Mouse (Mus musculus) limb, embryonic 10.5 days (tissue): ENCODE data around the gene Pih1d1. TPM values are rescaled to one million over a fixed set of nuclear protein-coding genes. Genes with fewer than 3 reads are reported as not detected.
"Not testable (repeated sequence)": the region's sequence is repeated elsewhere in the genome, so short reads cannot be mapped to it uniquely, and the experiment has no call there.

Source experiments
- DNase-seq: peaks from one replicate; pipeline ENCODE4 v3.0.0-alpha.2; 2017; ENCODE audit warnings: low spot score
- H3K27ac ChIP-seq: fragments of 300-500 bp; sonication (generic); 2 replicates; pipeline ENCODE4 v1.5.1; 2016; ENCODE audit warnings: mild to moderate bottlenecking
- H3K27me3 ChIP-seq: fragments of 300-500 bp; sonication (generic); 2 replicates; pipeline ENCODE4 v1.6.1; 2016; ENCODE audit warnings: low read depth, mild to moderate bottlenecking; ENCODE audit not compliant: poor library complexity, severe bottlenecking
- H3K36me3 ChIP-seq: fragments of 300-500 bp; sonication (generic); 2 replicates; pipeline ENCODE4 v1.6.1; 2016; ENCODE audit warnings: mild to moderate bottlenecking, moderate library complexity
- H3K4me1 ChIP-seq: fragments of 300-500 bp; sonication (generic); 2 replicates; pipeline ENCODE4 v1.6.1; 2016
- H3K4me3 ChIP-seq: fragments of 300-500 bp; sonication (generic); 2 replicates; pipeline ENCODE4 v1.5.1; 2016; ENCODE audit warnings: mild to moderate bottlenecking, moderate library complexity
- H3K9me3 ChIP-seq: fragments of 300-500 bp; sonication (generic); replicated peaks from 2 replicates; pipeline ENCODE4 v1.6.1; 2016; ENCODE audit warnings: mild to moderate bottlenecking
- WGBS: fragments of 180-500 bp; shearing (Covaris S2); methylation state at CpG from one replicate; pipeline ENCODE4 v1.1.7; 2016; 5-methylcytosine and 5-hydroxymethylcytosine counted together
- polyA plus RNA-seq: library from polyadenylated mRNA; unstranded; fragments of >200 nt; fragmentation: Nextera tagmentation; extraction: Ambion mirVana; gene quantifications from 2 replicates; pipeline ENCODE4 v1.2.1, GENCODE M21; 2016

The Pih1d1 gene
- polyA plus RNA-seq = 105 and 109 TPM in 2 replicates

DNA sequence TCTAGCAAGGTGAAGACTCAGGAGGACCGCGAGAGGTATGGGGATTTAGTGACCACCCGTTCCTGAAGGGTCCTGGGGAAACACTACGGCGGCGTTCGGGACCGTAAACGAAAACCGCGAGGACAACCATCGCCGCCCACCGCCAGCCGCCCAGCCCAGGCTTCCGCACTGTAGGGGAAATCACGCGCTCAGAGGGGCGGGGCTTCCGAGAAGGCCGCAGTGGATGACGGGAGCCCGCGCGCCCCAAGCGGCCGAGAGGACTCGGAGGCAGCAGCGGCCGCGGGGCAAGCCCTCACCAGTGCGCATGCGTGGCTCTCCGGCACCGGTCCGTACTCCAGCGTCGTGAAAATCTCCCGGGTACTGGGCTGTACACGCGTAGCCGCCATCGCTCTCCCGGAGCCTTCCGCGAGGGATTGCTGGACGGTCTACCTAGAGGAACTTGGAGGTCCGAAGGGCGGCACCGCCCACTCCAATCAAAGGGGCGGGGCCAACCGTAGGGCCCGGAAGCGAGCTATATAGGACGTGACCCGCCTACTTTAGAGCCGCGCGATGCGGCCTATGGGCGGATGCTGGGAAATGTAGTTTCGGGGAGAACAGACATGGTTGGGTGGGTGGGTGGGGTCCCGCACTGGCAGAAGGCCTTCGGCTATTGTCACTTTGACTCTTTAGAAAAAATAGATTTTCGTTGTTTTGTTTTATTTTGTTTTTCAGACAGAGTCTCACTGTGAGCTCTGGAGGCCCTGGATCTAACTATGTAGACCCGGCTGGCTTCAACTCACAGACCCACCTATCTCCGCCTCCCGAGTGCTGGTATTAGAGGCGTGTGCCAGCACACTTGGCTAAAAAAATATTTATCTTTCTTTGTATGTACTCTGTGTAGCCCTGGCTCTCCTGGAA lies at the start of gene Pih1d1, which contains the start of gene Aldh16a1:
Gene Pih1d1 (plus strand): TSS at position 208 of the 897 bp plus-strand sequence.
Gene Aldh16a1 (minus strand): TSS at position 489 of the 897 bp plus-strand sequence.
- no peaks in the 10 kb centered on the region for H3K27me3 ChIP-seq
- H3K4me1 ChIP-seq = peaks cover 46% of the 10 kb centered on the region
- WGBS = 5% methylated on average over 69 of the region's 69 CpGs
- H3K4me3 ChIP-seq = peak within 1 kb of the TSS; percentile 78
- DNase-seq = peak; percentile 98
- H3K36me3 ChIP-seq = peaks cover 28% of the 10 kb centered on the region
- H3K27ac ChIP-seq = peak within 1 kb of the TSS; percentile 98
- no peaks in the 10 kb centered on the region for H3K9me3 ChIP-seq

DNA sequence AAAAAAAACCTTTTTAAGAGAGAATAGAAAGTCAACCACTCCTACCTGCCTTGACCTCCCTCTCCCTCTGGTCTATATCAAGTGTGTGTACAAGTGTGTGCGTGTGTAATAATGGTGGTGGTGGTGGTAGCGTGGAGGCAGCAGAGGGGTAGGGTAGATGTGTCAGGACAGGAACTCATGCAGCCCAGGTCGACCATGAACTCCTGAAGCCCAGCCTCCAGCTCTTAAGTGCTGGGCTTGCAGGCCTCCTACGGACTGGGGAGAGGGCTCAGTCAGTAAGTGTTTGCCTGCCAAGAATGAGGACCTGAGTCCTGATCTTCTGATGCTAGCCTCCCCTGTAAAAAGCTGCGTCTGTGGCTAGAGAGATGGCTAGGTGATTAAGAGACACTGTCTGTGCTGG lies 49.2 kb upstream of the Pih1d1 start:
- Histone ChIP-seq H3K36me3 (no peaks in the 10 kb centered on the region), H3K4me1 (peaks cover 29% of the 10 kb centered on the region), H3K9me3 (no peaks in the 10 kb centered on the region), H3K4me3 (no peak overlapping the region), H3K27ac (peak overlapping the region; percentile 30; the same call in 1 of the 2 replicates), H3K27me3 (no peaks in the 10 kb centered on the region)
- DNase-seq = no peak
- 83% methylated on average over 5 of the region's 5 CpGs for WGBS

DNA sequence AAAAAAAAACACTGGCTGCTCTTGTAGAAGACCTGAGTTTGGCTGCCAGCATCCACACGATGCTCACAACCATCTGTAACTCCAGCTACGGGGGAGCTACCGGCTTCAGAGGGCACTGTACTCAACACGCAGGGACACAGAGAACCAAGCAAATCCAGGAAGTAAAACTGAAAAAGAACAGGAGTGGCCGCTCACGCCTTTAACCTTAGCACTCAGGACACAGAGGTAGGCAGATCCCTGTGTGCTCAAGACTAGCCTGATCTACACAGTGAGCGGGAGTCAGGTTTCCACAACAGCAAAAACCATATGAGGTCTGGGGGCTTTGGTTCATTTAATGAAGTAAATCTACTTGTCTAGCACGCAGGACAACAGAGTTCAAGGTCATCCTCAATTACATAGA lies 48.6 kb upstream of the Pih1d1 start:
- no peaks in the 10 kb centered on the region for H3K36me3 ChIP-seq
- H3K27me3 ChIP-seq = no peaks in the 10 kb centered on the region
- 81% methylated on average over 8 of the region's 8 CpGs for WGBS
- H3K4me1 ChIP-seq = peaks cover 29% of the 10 kb centered on the region
- no peak for DNase-seq
- H3K4me3 ChIP-seq = no peak overlapping the region
- H3K27ac ChIP-seq = peak overlapping the region; percentile 30; the same call in 1 of the 2 replicates
- no peaks in the 10 kb centered on the region for H3K9me3 ChIP-seq

DNA sequence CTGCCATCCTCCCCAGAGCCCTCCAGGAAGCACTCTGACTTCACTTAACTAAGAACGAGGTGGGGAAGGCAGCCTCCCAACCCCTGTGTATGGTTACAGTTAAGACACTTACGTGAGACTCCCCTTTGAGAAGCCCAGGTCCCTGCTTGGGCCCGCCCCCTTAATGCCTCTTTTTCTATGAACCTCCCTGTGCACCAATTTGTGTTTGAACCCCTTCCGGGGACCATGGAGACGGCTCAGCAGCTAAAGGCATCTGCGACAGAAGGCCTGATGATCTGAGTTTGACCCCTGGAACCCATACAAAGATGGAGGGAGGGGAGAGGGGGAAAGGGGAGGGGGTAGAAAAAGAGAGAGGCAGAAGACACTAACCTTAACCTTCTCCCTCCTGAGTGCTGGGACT lies 47.7 kb upstream of the Pih1d1 start:
- H3K36me3 ChIP-seq = no peaks in the 10 kb centered on the region
- peak overlapping the region; percentile 65; the same call in 1 of the 2 replicates for H3K27ac ChIP-seq
- no peaks in the 10 kb centered on the region for H3K9me3 ChIP-seq
- 50% methylated on average over 6 of the region's 6 CpGs for whole genome bisulfite sequencing
- no peak for DNase-seq
- H3K4me3 ChIP-seq = no peak overlapping the region
- peaks cover 29% of the 10 kb centered on the region for H3K4me1 ChIP-seq
- H3K27me3 ChIP-seq = no peaks in the 10 kb centered on the region

DNA sequence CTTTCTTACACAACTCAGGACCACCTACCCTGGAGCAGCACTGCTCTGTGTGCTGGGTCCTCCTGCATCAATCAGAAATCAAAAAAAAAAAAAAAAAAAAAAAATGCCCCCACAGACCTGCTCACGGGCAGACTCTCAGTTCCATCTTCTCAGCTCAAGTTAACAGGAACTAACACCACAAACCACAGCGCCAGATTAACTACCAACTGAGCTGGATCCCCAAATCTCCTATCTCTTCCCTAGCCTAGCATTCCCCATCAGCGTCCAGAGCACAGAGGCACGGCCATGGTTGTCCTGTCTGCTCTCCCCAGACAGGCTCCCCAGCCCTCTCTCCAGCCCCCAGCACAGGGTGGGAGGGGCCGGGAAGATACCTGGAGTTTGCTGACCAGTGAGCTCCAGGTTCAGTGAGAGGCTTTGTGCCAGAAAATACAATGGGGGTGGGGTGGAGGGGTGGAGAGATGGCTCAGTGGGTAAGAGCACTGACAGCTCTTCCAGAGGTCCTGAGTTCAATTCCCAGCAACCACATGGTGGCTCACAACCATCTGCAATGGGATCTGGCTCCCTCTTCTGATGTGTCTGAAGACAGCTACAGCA lies 47.0 kb upstream of the Pih1d1 start:
- DNase-seq = no peak
- peaks cover 29% of the 10 kb centered on the region for H3K4me1 ChIP-seq
- no peaks in the 10 kb centered on the region for H3K27me3 ChIP-seq
- H3K36me3 ChIP-seq = no peaks in the 10 kb centered on the region
- peak overlapping the region; percentile 65; the same call in 1 of the 2 replicates for H3K27ac ChIP-seq
- H3K9me3 ChIP-seq = no peaks in the 10 kb centered on the region
- H3K4me3 ChIP-seq = no peak overlapping the region
- WGBS = 61% methylated on average over 5 of the region's 5 CpGs

DNA sequence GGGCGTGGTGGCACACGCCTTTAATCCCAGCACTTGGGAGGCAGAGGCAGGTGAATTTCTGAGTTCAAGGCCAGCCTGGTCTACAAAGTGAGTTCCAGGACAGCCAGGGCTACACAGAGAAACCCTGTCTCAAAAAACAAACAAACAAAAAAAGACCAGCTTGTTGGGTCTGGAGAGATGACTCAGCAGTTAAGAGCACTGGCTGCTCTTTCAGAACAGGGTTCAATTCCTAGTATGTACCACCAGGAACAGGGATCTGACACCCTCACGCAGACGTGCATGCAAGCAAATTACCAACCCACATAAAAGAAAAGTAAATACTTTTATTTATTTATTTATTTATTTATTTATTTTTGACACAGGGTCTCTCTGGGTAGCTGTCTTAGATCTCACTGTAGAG lies 44.0 kb upstream of the Pih1d1 start:
- not testable (repeated sequence) for H3K9me3 ChIP-seq

DNA sequence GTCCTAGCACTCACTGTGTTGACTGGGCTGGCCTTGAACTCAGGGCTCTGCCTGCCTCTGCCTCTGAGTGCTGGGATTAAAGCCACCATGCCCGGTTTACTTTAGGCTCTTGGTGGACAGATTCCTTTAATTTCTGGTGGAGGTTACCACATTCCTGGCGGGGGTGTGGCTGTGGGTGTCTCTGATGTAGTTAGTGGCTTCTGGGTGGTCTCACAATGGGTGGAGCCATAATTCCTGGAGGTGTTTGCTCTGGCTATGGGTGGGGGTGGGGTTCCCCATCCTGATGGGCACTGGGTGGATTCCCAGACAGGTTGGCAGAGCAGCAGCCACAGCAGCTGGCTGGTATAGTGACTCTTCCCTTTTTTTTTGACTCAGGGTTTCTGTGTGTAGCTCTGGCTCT lies 42.2 kb upstream of the Pih1d1 start:
- Histone ChIP-seq H3K9me3 (no peaks in the 10 kb centered on the region), H3K27ac (no peak overlapping the region), H3K36me3 (no peaks in the 10 kb centered on the region), H3K4me1 (peaks cover 4% of the 10 kb centered on the region; the same call in 1 of the 2 replicates), H3K27me3 (no peaks in the 10 kb centered on the region), H3K4me3 (no peak overlapping the region)
- no peak for DNase-seq
- 60% methylated on average over 2 of the region's 2 CpGs for WGBS

More for the DNA sequence above, 44.0 kb upstream of the Pih1d1 start:
- not testable (repeated sequence) for H3K27me3 ChIP-seq, DNase-seq, H3K27ac ChIP-seq, H3K36me3 ChIP-seq, H3K4me3 ChIP-seq
- peaks cover 16% of the 10 kb centered on the region for H3K4me1 ChIP-seq
- 93% methylated on average over 4 of the region's 4 CpGs for WGBS

DNA sequence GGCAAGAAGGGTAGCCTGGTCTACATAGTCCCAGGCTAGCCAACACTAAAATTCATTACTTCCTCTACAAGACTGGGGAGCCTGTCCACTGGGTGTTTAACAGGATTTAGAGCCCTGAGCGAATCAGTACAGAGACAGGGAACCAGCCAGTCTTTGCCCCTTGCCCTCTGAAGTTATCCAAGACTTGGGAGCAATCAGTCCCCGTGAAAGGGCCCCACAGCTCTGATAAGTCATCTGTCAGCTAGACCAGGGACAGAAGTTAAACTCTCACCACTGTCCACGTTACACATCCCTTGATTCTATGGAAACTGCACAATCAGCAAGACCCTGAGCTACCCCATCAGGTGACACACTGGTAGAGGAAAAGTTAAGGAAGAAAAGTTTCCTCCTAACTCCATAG lies 41.6 kb upstream of the Pih1d1 start:
- Histone ChIP-seq H3K4me3 (no peak overlapping the region), H3K4me1 (peaks cover 4% of the 10 kb centered on the region; the same call in 1 of the 2 replicates), H3K9me3 (no peaks in the 10 kb centered on the region), H3K36me3 (peaks cover under 1% of the 10 kb centered on the region), H3K27ac (no peak overlapping the region), H3K27me3 (no peaks in the 10 kb centered on the region)
- no peak for DNase-seq
- WGBS = 59% methylated on average over 3 of the region's 3 CpGs

DNA sequence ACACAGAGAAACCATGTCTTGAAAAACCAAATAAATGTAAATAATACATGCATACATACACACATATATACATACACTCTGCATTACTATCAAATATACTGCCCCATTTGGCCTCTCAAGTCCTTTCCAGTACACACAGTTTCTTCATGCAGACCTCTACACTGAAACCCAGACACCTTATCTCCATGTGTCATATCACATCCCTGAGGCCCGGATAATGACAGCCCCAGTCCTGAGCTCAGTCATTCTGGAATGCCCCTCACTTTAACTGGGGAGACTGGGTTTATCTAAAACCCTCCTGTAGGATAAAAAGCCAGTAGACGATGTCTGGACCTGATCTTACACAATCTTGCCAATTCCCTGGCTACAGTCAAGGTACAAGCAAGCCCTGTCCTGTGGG lies 40.6 kb upstream of the Pih1d1 start:
- no peak overlapping the region for H3K27ac ChIP-seq
- H3K4me1 ChIP-seq = peaks cover 4% of the 10 kb centered on the region; the same call in 1 of the 2 replicates
- peaks cover 10% of the 10 kb centered on the region for H3K36me3 ChIP-seq
- H3K27me3 ChIP-seq = no peaks in the 10 kb centered on the region
- WGBS = 87% methylated on average over 2 of the region's 2 CpGs
- DNase-seq = no peak
- H3K9me3 ChIP-seq = no peaks in the 10 kb centered on the region
- no peak overlapping the region for H3K4me3 ChIP-seq

DNA sequence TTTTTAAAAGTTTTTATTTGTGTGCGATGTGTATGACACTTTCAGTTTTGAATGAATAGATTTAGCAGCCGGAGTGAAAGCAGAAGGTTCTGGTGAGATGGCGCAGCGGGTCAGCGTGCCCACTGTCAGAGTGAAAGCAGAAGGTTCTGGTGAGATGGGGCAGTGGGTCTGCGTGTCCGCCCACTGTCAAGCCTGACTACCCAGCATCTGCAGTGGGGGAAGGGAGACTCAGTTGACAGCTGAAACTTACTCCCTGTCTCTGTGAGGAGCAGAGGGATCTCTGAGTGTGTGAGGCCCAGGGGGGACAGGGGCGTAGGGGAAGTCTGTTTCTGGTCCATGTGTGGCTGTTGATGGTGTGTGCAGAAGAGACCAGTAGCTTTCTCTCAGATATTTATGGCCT lies 36.5 kb upstream of the Pih1d1 start:
- H3K27me3 ChIP-seq = no peaks in the 10 kb centered on the region
- H3K27ac ChIP-seq = no peak overlapping the region
- peaks cover 51% of the 10 kb centered on the region for H3K36me3 ChIP-seq
- WGBS = 84% methylated on average over 8 of the region's 8 CpGs
- DNase-seq = no peak
- peaks cover 19% of the 10 kb centered on the region for H3K4me1 ChIP-seq
- H3K9me3 ChIP-seq = no peaks in the 10 kb centered on the region
- H3K4me3 ChIP-seq = no peak overlapping the region

DNA sequence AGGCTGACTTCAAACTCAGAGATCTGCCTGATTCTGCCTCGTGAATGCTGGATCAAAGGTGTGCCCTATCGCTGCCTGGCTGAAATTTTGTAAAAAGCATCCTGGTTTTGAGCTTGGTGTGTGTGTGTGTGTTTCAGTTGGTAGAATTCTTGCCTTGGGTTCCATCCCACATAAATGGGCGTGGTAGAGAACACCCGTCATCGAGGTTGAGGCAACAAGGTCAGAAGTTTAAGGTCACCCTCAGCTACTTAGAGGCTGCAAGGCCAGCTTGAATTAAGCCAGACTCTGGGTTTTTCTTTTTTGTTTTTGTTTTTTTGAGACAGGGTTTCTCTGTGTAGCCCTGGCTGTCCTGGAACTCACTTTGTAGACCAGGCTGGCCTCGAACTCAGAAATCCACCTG lies 35.8 kb upstream of the Pih1d1 start:
- no peak overlapping the region for H3K27ac ChIP-seq
- no peaks in the 10 kb centered on the region for H3K9me3 ChIP-seq
- H3K4me1 ChIP-seq = peaks cover 27% of the 10 kb centered on the region
- H3K4me3 ChIP-seq = no peak overlapping the region
- H3K36me3 ChIP-seq = peaks cover 58% of the 10 kb centered on the region
- 90% methylated on average over 6 of the region's 6 CpGs for WGBS
- DNase-seq = no peak
- no peaks in the 10 kb centered on the region for H3K27me3 ChIP-seq

DNA sequence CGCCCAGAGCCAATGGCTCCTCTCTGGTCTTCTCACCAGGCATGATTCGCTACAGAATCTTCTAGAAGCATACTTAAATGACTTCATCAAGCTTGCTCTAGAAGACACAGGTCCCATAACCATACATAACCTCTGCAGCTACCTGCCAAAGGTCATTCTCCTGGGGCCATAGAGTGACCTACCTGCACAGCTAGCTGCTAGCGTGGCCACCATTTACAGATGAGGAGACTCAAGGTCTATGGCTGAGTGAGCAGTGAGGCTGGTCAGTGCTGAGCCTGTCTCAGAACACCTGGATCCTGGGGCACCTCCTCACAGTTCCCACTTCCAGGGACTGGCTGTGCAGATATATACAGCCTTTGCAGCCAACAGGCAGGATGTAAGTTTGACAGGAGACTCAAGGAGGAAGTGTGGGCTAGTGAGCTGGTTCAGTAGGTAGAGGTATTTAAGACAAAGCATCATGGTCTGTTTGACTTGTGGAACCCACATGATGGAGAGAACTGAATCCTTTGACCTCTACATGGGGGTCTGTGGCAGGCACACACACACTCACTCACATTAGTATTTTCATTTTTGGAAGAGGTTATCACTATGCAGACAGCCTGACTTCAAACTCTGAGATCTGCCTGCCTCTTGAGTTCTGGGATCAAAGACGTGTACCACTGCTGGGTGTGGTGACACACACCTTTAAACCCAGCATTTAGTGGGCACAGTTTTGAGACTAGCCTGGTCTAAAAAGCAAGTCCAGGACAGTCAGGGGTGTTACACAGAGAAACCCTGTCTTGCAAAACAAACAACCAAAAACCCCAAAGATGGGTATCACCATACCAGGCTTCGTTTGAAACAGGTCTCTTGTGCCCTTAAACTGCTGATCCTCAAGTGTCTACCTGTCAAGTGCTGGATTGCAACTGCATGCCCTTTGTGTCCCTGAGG lies 34.1 kb upstream of the Pih1d1 start:
- Histone ChIP-seq H3K4me3 (no peak overlapping the region), H3K27ac (no peak overlapping the region), H3K27me3 (no peaks in the 10 kb centered on the region), H3K4me1 (peaks cover 29% of the 10 kb centered on the region), H3K36me3 (peaks cover 62% of the 10 kb centered on the region), H3K9me3 (no peaks in the 10 kb centered on the region)
- no peak for DNase-seq
- WGBS = 83% methylated on average over 5 of the region's 5 CpGs
